Mouse (Mus musculus) heart, embryonic 14.5 days (tissue): Measurements from ENCODE around the gene Neu2. TPM values are rescaled to one million over a fixed set of nuclear protein-coding genes. Genes with fewer than 3 reads are reported as not detected.

Experiments used
- ATAC-seq: fragments of 200-750 bp; cut with Nextera tagmentation; 2 replicates; pipeline ENCODE4 v1.8.0; 2017; ENCODE audit warnings: low read depth, moderate TSS enrichment; ENCODE audit not compliant: insufficient number of reproducible peaks, insufficient read depth, low FRiP score
- H3K27ac ChIP-seq, 2 experiments: fragments of 200-500 bp in 1 of 2; fragments of 300-500 bp in 1 of 2; sonication (generic) in 1 of 2; replicated peaks in 1 of 2; 2 replicates each; pipeline ENCODE4 v1.5.1; 2012 to 2014; ENCODE audit warnings: low read depth in 2 of 2, low read length in 2 of 2, control low read depth in 1 of 2, mild to moderate bottlenecking in 1 of 2, mixed read lengths in 1 of 2; ENCODE audit not compliant: control insufficient read depth in 1 of 2, insufficient read depth in 1 of 2
- H3K27me3 ChIP-seq: fragments of 300-500 bp; sonication (generic); 2 replicates; pipeline ENCODE4 v1.6.1; 2014; ENCODE audit warnings: mild to moderate bottlenecking, low read length, control low read depth; ENCODE audit not compliant: control insufficient read depth, insufficient read depth
- H3K36me3 ChIP-seq: fragments of 300-500 bp; sonication (generic); 2 replicates; pipeline ENCODE4 v1.6.1; 2014; ENCODE audit warnings: mild to moderate bottlenecking, control low read depth, low read length, mixed read lengths; ENCODE audit not compliant: control insufficient read depth, insufficient read depth
- H3K4me1 ChIP-seq, 2 experiments: fragments of 200-500 bp in 1 of 2; fragments of 300-500 bp in 1 of 2; sonication (generic) in 1 of 2; 2 replicates each; pipeline ENCODE4 v1.6.1; 2012 to 2014; ENCODE audit warnings: low read length in 2 of 2, control low read depth in 1 of 2, mixed read lengths in 1 of 2; ENCODE audit not compliant: control insufficient read depth in 2 of 2, insufficient read depth in 2 of 2
- H3K4me2 ChIP-seq: fragments of 300-500 bp; sonication (generic); 2 replicates; pipeline ENCODE4 v1.6.1; 2014; ENCODE audit warnings: mild to moderate bottlenecking, low read length
- H3K4me3 ChIP-seq, 2 experiments: fragments of 200-500 bp in 1 of 2; fragments of 300-500 bp in 1 of 2; sonication (generic) in 1 of 2; 2 replicates each; pipeline ENCODE4 v1.5.1; 2012 to 2014; ENCODE audit warnings: low read length in 2 of 2, mild to moderate bottlenecking in 2 of 2, control low read depth in 1 of 2, low read depth in 1 of 2, moderate library complexity in 1 of 2; ENCODE audit not compliant: control insufficient read depth in 1 of 2, insufficient read depth in 1 of 2
- H3K9ac ChIP-seq: fragments of 300-500 bp; sonication (generic); 2 replicates; pipeline ENCODE4 v1.6.1; 2014; ENCODE audit warnings: mild to moderate bottlenecking, low read length
- H3K9me3 ChIP-seq: fragments of 300-500 bp; sonication (generic); 2 replicates; pipeline ENCODE4 v1.6.1; 2016; ENCODE audit warnings: low read length, control low read depth; ENCODE audit not compliant: control insufficient read depth
- WGBS: fragments of 180-500 bp; shearing (Covaris S2); extraction: QIAGEN DNeasy Blood & Tissue Kit; methylation state at CpG from one replicate; pipeline ENCODE4 v1.1.7; 2014; 5-methylcytosine and 5-hydroxymethylcytosine counted together
- polyA plus RNA-seq: library from polyadenylated mRNA; unstranded; fragments of >200 nt; fragmentation: Nextera tagmentation; extraction: Ambion mirVana; gene quantifications from 2 replicates; pipeline ENCODE4 v1.2.1, GENCODE M21; 2014

The Neu2 gene
- polyA plus RNA-seq, 1 experiment from 2014 or later = not detected

DNA sequence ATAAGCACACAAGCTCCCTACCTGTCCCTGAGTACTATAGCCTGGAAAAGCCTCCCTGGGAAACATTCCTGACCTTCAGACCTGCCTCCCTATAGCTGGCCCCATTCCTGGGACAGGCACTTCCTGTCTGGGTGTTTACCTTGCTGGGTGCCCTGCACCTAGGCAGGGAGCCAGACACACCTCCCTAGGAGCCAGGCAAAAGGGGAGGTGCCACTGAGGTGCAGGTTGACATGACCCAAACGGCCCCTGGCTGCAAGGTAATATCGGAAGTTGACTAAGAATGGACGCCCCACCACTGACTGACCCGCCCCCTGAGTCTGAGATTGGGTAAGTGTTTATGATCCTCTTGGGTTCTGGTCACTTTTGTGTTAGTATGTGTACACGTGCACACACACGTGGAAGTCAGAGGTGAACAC is 64.1 kb downstream of the Neu2 start, which contains the start of gene Ngef:
Gene Ngef, minus strand, starts transcription at position 71 of the 416 bp plus-strand sequence.
- H3K9me3 ChIP-seq = no peaks in the 10 kb centered on the region
- H3K27me3 ChIP-seq = no peaks in the 10 kb centered on the region
- no peak within 1 kb of the TSS for H3K4me2 ChIP-seq
- no peak within 1 kb of the TSS for H3K9ac ChIP-seq
- no peak within 1 kb of the TSS for H3K4me3 ChIP-seq
- WGBS = 63% methylated on average over 6 of the region's 6 CpGs
- H3K36me3 ChIP-seq = no peaks in the 10 kb centered on the region
- H3K27ac ChIP-seq = peak within 1 kb of the TSS in 1 of 2 experiments; percentile 24; a peak in 1 of 4 replicates
- ATAC-seq = no peak
- H3K4me1 ChIP-seq = peaks cover 4% of the 10 kb centered on the region in 2 experiments; a peak in 1 of 4 replicates

DNA sequence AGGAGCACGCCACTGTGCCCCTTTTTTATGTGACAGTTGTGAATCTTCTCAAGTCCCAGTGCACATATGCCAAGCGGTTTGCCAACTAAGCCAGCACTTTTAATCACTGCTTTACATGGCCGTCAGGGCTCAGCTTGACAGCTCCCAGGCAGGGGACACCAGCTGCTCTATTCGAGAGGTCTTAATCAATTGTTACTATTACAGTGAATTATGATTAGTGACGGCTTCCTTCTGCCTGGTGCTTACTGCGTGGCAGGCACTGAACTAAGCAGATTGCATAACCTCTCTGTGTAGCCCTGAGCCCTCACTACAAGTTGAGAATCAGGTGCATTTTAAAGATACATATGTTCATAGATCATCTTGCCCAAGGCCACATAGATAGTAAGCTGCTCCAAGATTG is 64.7 kb downstream of the Neu2 start:
- Histone ChIP-seq H3K4me2 (no peak overlapping the region), H3K36me3 (no peaks in the 10 kb centered on the region), H3K9ac (no peak overlapping the region), H3K9me3 (no peaks in the 10 kb centered on the region), H3K4me3 (no peak overlapping the region), H3K4me1 (peaks cover 4% of the 10 kb centered on the region in 2 experiments; a peak in 1 of 4 replicates), H3K27me3 (no peaks in the 10 kb centered on the region), H3K27ac (peak overlapping the region in 1 of 2 experiments; percentile 24; a peak in 1 of 4 replicates)
- 68% methylated on average over 6 of the region's 6 CpGs for WGBS
- no peak for ATAC-seq

DNA sequence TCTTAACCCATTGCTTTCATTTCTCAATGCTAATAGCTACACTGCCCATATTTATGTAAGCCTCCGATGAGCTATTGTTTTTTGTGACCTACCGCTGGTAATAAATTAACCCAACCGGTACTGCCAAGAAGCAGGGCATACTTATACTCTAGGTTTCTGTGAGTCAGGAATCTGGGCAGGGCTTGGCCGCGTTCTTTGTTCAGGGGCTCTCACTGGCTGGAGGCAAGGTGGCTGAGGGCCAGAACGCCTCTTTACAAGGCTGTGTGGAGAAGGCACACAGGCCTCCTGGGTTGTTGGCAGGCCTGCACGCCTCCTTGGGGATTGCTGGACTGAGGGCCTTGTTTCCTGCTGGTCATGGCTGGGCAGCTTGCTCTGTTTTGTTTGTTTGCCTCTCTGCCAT is 65.1 kb downstream of the Neu2 start:
- no peak; the same call in 1 of the 2 replicates for ATAC-seq
- H3K27ac ChIP-seq = peak overlapping the region in 1 of 2 experiments; percentile 24; a peak in 1 of 4 replicates

DNA sequence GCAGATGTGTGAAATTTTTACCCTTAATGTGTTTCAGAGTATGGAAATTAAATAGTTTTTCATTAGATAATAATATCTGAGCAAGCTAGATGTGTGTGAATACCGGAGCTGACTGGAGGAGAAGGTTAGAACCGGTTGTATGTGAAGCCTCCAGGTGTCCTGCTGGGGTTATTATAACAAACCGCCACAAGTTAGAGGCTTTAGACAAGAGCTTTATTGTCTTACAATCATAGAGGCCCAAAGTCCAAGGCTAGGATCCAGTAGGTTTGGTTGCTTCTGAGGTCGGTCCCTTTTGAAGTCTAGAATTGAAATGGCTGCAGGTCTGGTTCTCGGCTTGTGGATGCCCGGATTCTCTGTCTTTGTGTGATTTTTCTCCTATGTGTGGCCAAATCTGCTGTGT is 69.3 kb downstream of the Neu2 start:
- WGBS = 81% methylated on average over 6 of the region's 6 CpGs
- no peak overlapping the region for H3K4me2 ChIP-seq
- no peaks in the 10 kb centered on the region for H3K27me3 ChIP-seq
- no peaks in the 10 kb centered on the region for H3K9me3 ChIP-seq
- H3K4me1 ChIP-seq = peaks cover 3 to 6% of the 10 kb centered on the region in 2 experiments; a peak in 1 of 4 replicates
- no peak overlapping the region for H3K4me3 ChIP-seq
- H3K9ac ChIP-seq = no peak overlapping the region
- no peak for ATAC-seq
- H3K36me3 ChIP-seq = no peaks in the 10 kb centered on the region
- H3K27ac ChIP-seq = no peak overlapping the region

More for the DNA sequence above, 65.1 kb downstream of the Neu2 start:
- Histone ChIP-seq H3K4me3 (no peak overlapping the region), H3K27me3 (no peaks in the 10 kb centered on the region), H3K36me3 (no peaks in the 10 kb centered on the region), H3K9ac (no peak overlapping the region), H3K4me1 (peaks cover 4% of the 10 kb centered on the region in 2 experiments; a peak in 1 of 4 replicates), H3K9me3 (no peaks in the 10 kb centered on the region), H3K4me2 (no peak overlapping the region)
- WGBS = 63% methylated on average over 7 of the region's 7 CpGs

DNA sequence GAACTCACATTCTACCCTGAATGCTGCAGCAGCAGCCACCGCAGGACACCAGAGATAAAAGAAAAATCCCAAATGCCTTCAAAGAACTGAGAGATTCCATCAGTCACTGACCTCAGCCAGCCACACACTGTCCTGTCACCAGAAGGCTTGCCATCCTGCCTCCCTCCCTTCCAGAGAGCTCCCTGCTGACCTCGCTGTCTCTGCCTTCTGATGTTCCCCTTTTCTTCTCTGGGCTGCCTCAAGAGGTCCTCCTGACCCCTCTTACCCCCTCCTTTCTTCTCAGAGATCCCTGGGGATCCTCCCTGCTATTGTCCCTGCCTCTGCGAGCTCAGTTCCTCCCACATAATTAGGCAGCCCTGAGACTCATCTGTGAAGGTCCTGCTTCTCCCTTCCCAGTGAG is 71.1 kb downstream of the Neu2 start:
- Histone ChIP-seq H3K27me3 (no peaks in the 10 kb centered on the region), H3K4me2 (no peak overlapping the region), H3K27ac (no peak overlapping the region), H3K4me1 (0 out of 4 replicates have a peak, but pooled peaks cover 0 to 3% of the 10 kb centered on the region in 2 experiments), H3K4me3 (no peak overlapping the region), H3K36me3 (no peaks in the 10 kb centered on the region), H3K9me3 (no peaks in the 10 kb centered on the region), H3K9ac (no peak overlapping the region)
- no peak for ATAC-seq
- 13% methylated on average over 3 of the region's 3 CpGs for WGBS

DNA sequence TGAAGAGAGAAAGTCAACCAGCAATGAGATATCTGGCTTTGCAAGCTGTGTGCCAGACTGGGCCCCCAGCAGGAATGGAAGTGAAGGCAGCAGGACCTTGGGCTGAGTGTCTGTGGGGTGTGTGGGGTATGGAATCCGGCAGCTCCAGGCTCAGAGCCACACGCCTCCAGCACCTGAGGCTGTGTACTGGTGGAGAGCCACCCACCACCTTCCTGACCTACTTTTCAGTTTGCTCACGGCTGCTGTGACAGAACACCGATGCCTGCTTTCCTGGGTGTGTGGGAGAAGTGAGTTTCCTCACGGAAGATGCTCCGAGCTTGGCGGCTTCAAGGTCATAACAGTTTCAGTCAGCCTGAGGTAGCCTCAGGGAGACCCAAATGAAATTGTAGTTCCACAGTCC is 79.5 kb downstream of the Neu2 start:
- Histone ChIP-seq H3K4me2 (no peak overlapping the region), H3K9ac (no peak overlapping the region), H3K4me3 (no peak overlapping the region), H3K9me3 (no peaks in the 10 kb centered on the region), H3K36me3 (no peaks in the 10 kb centered on the region), H3K27ac (no peak overlapping the region), H3K27me3 (no peaks in the 10 kb centered on the region), H3K4me1 (peaks cover 0 to under 1% of the 10 kb centered on the region in 2 experiments; a peak in 1 of 4 replicates)
- ATAC-seq = no peak
- WGBS = 82% methylated on average over 7 of the region's 7 CpGs

DNA sequence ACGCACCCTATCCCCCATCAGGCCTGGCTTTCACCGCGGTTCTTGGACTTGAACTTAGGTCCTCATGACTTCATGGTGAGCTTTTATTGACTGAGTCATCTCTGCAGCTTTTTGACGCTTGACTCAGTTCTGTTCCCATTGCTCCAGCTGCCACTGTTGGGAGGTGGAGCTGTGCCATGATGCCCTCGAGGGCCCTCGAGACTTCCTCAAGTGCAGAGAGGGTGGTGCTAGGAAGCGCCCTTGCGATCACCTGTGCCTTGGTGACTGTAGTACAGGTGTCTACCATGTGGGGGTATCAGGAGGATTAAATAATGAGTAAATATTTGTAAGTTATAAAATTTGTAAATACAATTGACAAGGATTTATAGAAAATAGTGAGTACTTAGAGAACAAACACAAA is 80.3 kb downstream of the Neu2 start:
- Histone ChIP-seq H3K4me1 (peaks cover 0 to 2% of the 10 kb centered on the region in 2 experiments; a peak in 1 of 4 replicates), H3K9ac (no peak overlapping the region), H3K36me3 (no peaks in the 10 kb centered on the region), H3K9me3 (no peaks in the 10 kb centered on the region), H3K4me3 (no peak overlapping the region), H3K27ac (no peak overlapping the region), H3K27me3 (no peaks in the 10 kb centered on the region), H3K4me2 (no peak overlapping the region)
- 83% methylated on average over 8 of the region's 8 CpGs for WGBS
- ATAC-seq = no peak

DNA sequence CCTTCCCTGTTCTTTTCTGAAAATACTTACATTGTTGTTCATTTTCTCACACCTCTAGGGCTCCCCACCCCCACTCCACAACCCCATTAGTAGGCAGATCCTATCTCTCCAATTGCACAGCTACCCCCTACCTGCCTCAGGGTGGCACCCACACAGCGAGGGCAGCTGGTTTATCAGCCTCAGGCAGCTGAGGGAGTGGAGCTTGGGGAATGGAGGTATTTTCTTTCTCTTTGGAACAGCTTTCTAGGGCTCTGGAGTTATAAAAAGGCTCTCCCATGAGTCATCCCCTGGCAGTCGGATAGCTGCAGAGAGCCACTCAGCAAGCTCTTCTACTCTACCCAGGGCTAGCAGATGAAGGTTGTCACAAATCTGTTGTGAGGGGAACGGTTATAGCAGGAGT is 84.6 kb downstream of the Neu2 start:
- Histone ChIP-seq H3K27me3 (no peaks in the 10 kb centered on the region), H3K36me3 (no peaks in the 10 kb centered on the region), H3K9me3 (no peaks in the 10 kb centered on the region), H3K4me3 (no peak overlapping the region), H3K4me1 (peaks cover 0 to 2% of the 10 kb centered on the region in 2 experiments; a peak in 1 of 4 replicates), H3K9ac (no peak overlapping the region), H3K4me2 (no peak overlapping the region), H3K27ac (no peak overlapping the region)
- WGBS = 25% methylated on average over 3 of the region's 3 CpGs
- no peak for ATAC-seq
